Mouse (Mus musculus): ENCODE data around the gene Anapc1. TPM values are rescaled to one million over a fixed set of nuclear protein-coding genes. Genes with fewer than 3 reads are reported as not detected.

Gene Anapc1
- polyA plus RNA-seq, 1 experiment from 2014 or later: 54.6 TPM

- H3K9ac ChIP-seq (ENCODE audit: low read length): no peak overlapping the region
- H3K36me3 ChIP-seq (ENCODE audit: control insufficient read depth, insufficient read depth, low read length): no peaks in the 10 kb centered on the region
- H3K4me1 ChIP-seq (ENCODE audit: control insufficient read depth, insufficient read depth, low read length): peaks cover 4% of the 10 kb centered on the region
- H3K27ac ChIP-seq (ENCODE audit: low read depth, low read length): no peak overlapping the region
- no peaks in the 10 kb centered on the region for H3K9me3 ChIP-seq (replicated peaks; ENCODE audit: control insufficient read depth, low read length)
- 85% methylated on average over 10 of the region's 10 CpGs for WGBS
- no peak overlapping the region for H3K4me3 ChIP-seq (ENCODE audit: low read depth, low read length)
- no peak for ATAC-seq
- H3K4me2 ChIP-seq (ENCODE audit: low read length): no peak overlapping the region
- DNase-seq (ENCODE audit: low spot score): no peak
- H3K27me3 ChIP-seq (replicated peaks; ENCODE audit: control insufficient read depth, insufficient read depth, low read length): no peaks in the 10 kb centered on the region
These were observed 5.6 kb upstream of the Anapc1 start for GRCm38 (mm10) chr2:128692771-128693170.

- Histone ChIP-seq H3K4me2 (ENCODE audit: low read length) (no peak overlapping the region), H3K9ac (ENCODE audit: low read length) (no peak overlapping the region), H3K36me3 (ENCODE audit: control insufficient read depth, insufficient read depth, low read length) (no peaks in the 10 kb centered on the region), H3K4me3 (ENCODE audit: low read depth, low read length) (no peak overlapping the region), H3K4me1 (ENCODE audit: control insufficient read depth, insufficient read depth, low read length) (peaks cover 5% of the 10 kb centered on the region), H3K9me3 (replicated peaks; ENCODE audit: control insufficient read depth, low read length) (no peaks in the 10 kb centered on the region), H3K27ac (ENCODE audit: low read depth, low read length) (no peak overlapping the region), H3K27me3 (replicated peaks; ENCODE audit: control insufficient read depth, insufficient read depth, low read length) (no peaks in the 10 kb centered on the region)
- no peak for DNase-seq (ENCODE audit: low spot score)
- 62% methylated on average over 14 of the region's 14 CpGs for WGBS
- no peak for ATAC-seq
These were observed 5.1 kb upstream of the Anapc1 start for GRCm38 (mm10) chr2:128692336-128692735.

DNA sequence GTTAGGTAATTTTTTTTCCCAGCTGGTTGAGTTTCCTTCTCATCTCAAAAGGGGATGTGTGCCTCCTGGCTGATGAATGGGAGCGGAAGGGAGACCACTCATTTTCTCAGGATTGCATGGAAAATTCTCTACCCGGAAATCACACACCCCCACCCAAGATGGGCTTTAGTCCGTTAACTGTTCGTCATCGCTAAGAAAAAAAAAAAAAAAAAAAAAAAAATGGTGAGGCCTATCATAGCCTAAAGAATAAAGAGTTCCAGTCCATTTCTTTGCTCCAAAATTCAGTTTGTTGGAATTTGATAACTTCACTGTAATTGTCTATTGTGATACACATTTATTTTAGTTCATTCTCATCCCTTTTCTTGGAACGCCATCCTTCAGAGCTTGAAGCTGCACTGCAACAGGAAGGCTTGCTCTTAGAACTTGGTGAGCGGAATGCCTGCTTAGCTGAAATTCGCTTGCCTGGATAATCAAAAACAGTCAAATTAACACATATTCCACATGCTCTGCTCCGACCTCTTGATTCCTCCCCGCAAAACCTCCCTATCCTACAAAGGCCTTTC is 448 bp upstream of the Anapc1 start:
- Histone ChIP-seq H3K4me2 (ENCODE audit: low read length) (peak overlapping the region; percentile 51), H3K27ac (ENCODE audit: low read depth, low read length) (peak overlapping the region; percentile 74), H3K9me3 (replicated peaks; ENCODE audit: control insufficient read depth, low read length) (no peaks in the 10 kb centered on the region), H3K4me3 (ENCODE audit: low read depth, low read length) (peak overlapping the region; percentile 91), H3K9ac (ENCODE audit: low read length) (peak overlapping the region; percentile 96), H3K4me1 (ENCODE audit: control insufficient read depth, insufficient read depth, low read length) (peaks cover 13% of the 10 kb centered on the region), H3K27me3 (replicated peaks; ENCODE audit: control insufficient read depth, insufficient read depth, low read length) (no peaks in the 10 kb centered on the region), H3K36me3 (ENCODE audit: control insufficient read depth, insufficient read depth, low read length) (peaks cover 12% of the 10 kb centered on the region)
- ATAC-seq (peak; percentile 93), DNase-seq (ENCODE audit: low spot score) (peak; percentile 91)
- WGBS: 47% methylated on average over 10 of the region's 10 CpGs

GRCm38 (mm10) chr2:128680661-128681060 is 6.5 kb downstream of the Anapc1 start:
- peaks cover 58% of the 10 kb centered on the region for H3K36me3 ChIP-seq (ENCODE audit: control insufficient read depth, insufficient read depth, low read length)
- 77% methylated on average over 4 of the region's 4 CpGs for WGBS
- ATAC-seq: no peak

GRCm38 (mm10) chr2:128620578-128620977 is 66.6 kb downstream of the Anapc1 start:
- ATAC-seq (no peak), DNase-seq (ENCODE audit: low spot score) (no peak)
- Histone ChIP-seq H3K9me3 (replicated peaks; ENCODE audit: control insufficient read depth, low read length) (no peaks in the 10 kb centered on the region), H3K36me3 (ENCODE audit: control insufficient read depth, insufficient read depth, low read length) (peaks cover 90% of the 10 kb centered on the region), H3K9ac (ENCODE audit: low read length) (no peak overlapping the region), H3K4me1 (ENCODE audit: control insufficient read depth, insufficient read depth, low read length) (no peaks in the 10 kb centered on the region), H3K4me2 (ENCODE audit: low read length) (no peak overlapping the region), H3K27ac (ENCODE audit: low read depth, low read length) (no peak overlapping the region), H3K4me3 (ENCODE audit: low read depth, low read length) (no peak overlapping the region), H3K27me3 (replicated peaks; ENCODE audit: control insufficient read depth, insufficient read depth, low read length) (no peaks in the 10 kb centered on the region)
- WGBS: 92% methylated on average over 1 of the region's 1 CpGs

More at GRCm38 (mm10) chr2:128680661-128681060, 6.5 kb downstream of the Anapc1 start:
- Histone ChIP-seq H3K4me1 (ENCODE audit: control insufficient read depth, insufficient read depth, low read length) (no peaks in the 10 kb centered on the region; the same call in 1 of the 2 replicates), H3K4me2 (ENCODE audit: low read length) (no peak overlapping the region), H3K4me3 (ENCODE audit: low read depth, low read length) (no peak overlapping the region), H3K9me3 (replicated peaks; ENCODE audit: control insufficient read depth, low read length) (no peaks in the 10 kb centered on the region), H3K9ac (ENCODE audit: low read length) (no peak overlapping the region), H3K27me3 (replicated peaks; ENCODE audit: control insufficient read depth, insufficient read depth, low read length) (no peaks in the 10 kb centered on the region), H3K27ac (ENCODE audit: low read depth, low read length) (no peak overlapping the region)
- no peak for DNase-seq (ENCODE audit: low spot score)

DNA sequence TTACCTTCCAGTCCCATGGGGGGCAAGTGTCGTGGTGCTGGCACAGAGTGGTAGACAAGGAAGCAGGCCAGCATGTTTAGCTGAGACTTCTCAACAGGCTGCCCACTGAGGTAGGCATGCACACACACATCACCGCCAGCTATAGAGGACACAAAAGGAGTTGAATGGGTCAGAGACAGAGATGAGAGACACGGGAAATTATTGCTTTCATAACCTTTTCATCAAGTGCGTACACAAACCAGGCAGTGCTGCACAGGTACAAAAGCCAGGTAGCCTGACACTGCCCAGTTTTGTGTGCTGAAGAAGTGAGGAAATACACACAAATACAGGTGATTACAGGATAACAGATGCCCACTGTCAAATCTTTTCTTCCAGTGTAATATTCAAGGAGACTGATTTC is 71.8 kb downstream of the Anapc1 start:
- no peak overlapping the region for H3K27ac ChIP-seq (ENCODE audit: low read depth, low read length)
- peaks cover 91% of the 10 kb centered on the region for H3K36me3 ChIP-seq (ENCODE audit: control insufficient read depth, insufficient read depth, low read length)
- DNase-seq (ENCODE audit: low spot score) (no peak), ATAC-seq (no peak)
- H3K9ac ChIP-seq (ENCODE audit: low read length): no peak overlapping the region
- no peak overlapping the region for H3K4me2 ChIP-seq (ENCODE audit: low read length)
- no peaks in the 10 kb centered on the region for H3K4me1 ChIP-seq (ENCODE audit: control insufficient read depth, insufficient read depth, low read length)
- 91% methylated on average over 4 of the region's 4 CpGs for WGBS
- H3K4me3 ChIP-seq (ENCODE audit: low read depth, low read length): no peak overlapping the region
- H3K9me3 ChIP-seq (replicated peaks; ENCODE audit: control insufficient read depth, low read length): no peaks in the 10 kb centered on the region
- no peaks in the 10 kb centered on the region for H3K27me3 ChIP-seq (replicated peaks; ENCODE audit: control insufficient read depth, insufficient read depth, low read length)

- Histone ChIP-seq H3K4me1 (ENCODE audit: control insufficient read depth, insufficient read depth, low read length) (no peaks in the 10 kb centered on the region), H3K9ac (ENCODE audit: low read length) (no peak overlapping the region), H3K9me3 (replicated peaks; ENCODE audit: control insufficient read depth, low read length) (no peaks in the 10 kb centered on the region), H3K36me3 (ENCODE audit: control insufficient read depth, insufficient read depth, low read length) (peaks cover 79% of the 10 kb centered on the region), H3K4me3 (ENCODE audit: low read depth, low read length) (no peak overlapping the region), H3K27ac (ENCODE audit: low read depth, low read length) (no peak overlapping the region), H3K27me3 (replicated peaks; ENCODE audit: control insufficient read depth, insufficient read depth, low read length) (no peaks in the 10 kb centered on the region), H3K4me2 (ENCODE audit: low read length) (no peak overlapping the region)
- DNase-seq (ENCODE audit: low spot score) (no peak), ATAC-seq (no peak)
- 91% methylated on average over 5 of the region's 5 CpGs for WGBS
These were observed 73.8 kb downstream of the Anapc1 start for GRCm38 (mm10) chr2:128613365-128613764.

DNA sequence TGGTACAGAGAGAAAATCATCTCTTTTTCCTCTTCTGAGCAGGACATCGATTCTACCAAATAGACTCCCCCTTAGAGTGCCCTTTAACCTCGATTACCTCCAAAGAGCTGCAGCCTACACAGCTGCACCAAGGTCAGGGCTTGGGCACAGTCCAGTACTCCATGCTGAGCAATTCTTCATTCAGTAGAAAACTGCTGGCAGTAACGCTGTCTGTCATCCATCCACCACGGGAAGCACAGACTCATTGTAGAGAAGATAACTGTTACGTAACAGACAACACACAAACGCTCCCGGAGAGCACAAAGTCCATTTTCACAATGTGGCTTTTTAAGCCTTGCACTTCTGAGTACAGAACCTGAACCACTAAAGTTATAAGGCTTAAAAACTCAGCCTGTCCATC is 74.9 kb downstream of the Anapc1 start:
- Histone ChIP-seq H3K4me3 (ENCODE audit: low read depth, low read length) (no peak overlapping the region), H3K27me3 (replicated peaks; ENCODE audit: control insufficient read depth, insufficient read depth, low read length) (no peaks in the 10 kb centered on the region), H3K27ac (ENCODE audit: low read depth, low read length) (no peak overlapping the region), H3K36me3 (ENCODE audit: control insufficient read depth, insufficient read depth, low read length) (peaks cover 68% of the 10 kb centered on the region), H3K9ac (ENCODE audit: low read length) (no peak overlapping the region), H3K4me2 (ENCODE audit: low read length) (no peak overlapping the region), H3K4me1 (ENCODE audit: control insufficient read depth, insufficient read depth, low read length) (no peaks in the 10 kb centered on the region), H3K9me3 (replicated peaks; ENCODE audit: control insufficient read depth, low read length) (no peaks in the 10 kb centered on the region)
- WGBS: 95% methylated on average over 7 of the region's 7 CpGs
- ATAC-seq (no peak), DNase-seq (ENCODE audit: low spot score) (no peak)

- Histone ChIP-seq H3K9ac (ENCODE audit: low read length) (no peak overlapping the region), H3K4me2 (ENCODE audit: low read length) (no peak overlapping the region), H3K9me3 (replicated peaks; ENCODE audit: control insufficient read depth, low read length) (peaks cover 4% of the 10 kb centered on the region; the same call in 1 of the 2 replicates), H3K4me1 (ENCODE audit: control insufficient read depth, insufficient read depth, low read length) (no peaks in the 10 kb centered on the region), H3K36me3 (ENCODE audit: control insufficient read depth, insufficient read depth, low read length) (peaks cover 58% of the 10 kb centered on the region), H3K27ac (ENCODE audit: low read depth, low read length) (no peak overlapping the region), H3K27me3 (replicated peaks; ENCODE audit: control insufficient read depth, insufficient read depth, low read length) (no peaks in the 10 kb centered on the region), H3K4me3 (ENCODE audit: low read depth, low read length) (no peak overlapping the region)
- WGBS: 92% methylated on average over 8 of the region's 8 CpGs
- ATAC-seq: no peak
- no peak for DNase-seq (ENCODE audit: low spot score)
These were observed 76.0 kb downstream of the Anapc1 start for GRCm38 (mm10) chr2:128611178-128611577.
